8 mouse cellular contexts compared by ENCODE assay signal in genomic region chr3:123159139-123159824, GRCm38 (mm10).
DNase-seq lines count a peak whose midpoint lies in the region; ATAC-seq and TF ChIP-seq lines count a peak whose summit lies in the region.

No protein-coding gene starts in this region.

- 33% methylated on average over 9 of the region's 9 CpGs for WGBS in hindbrain, postnatal 0 days
- WGBS in midbrain, embryonic 16.5 days: 34% methylated on average over 9 of the region's 9 CpGs

- no peaks in the 10 kb centered on the region for H3K4me1 ChIP-seq in hindbrain, postnatal 0 days (ENCODE audit: insufficient read depth, low read length)
- no peaks in the 10 kb centered on the region for H3K4me1 ChIP-seq in midbrain, embryonic 16.5 days (ENCODE audit: control insufficient read depth, insufficient read depth, low read length)

- H3K4me2 ChIP-seq in hindbrain, postnatal 0 days (ENCODE audit: low read depth, low read length): no peak overlapping the region
- H3K4me2 ChIP-seq in midbrain, embryonic 16.5 days (ENCODE audit: low read length): no peak overlapping the region

- DNase-seq in thymus, postnatal 0 days (ENCODE audit: low spot score): peak; percentile 25
- no peak for DNase-seq in thymus, postnatal 10 days (ENCODE audit: low spot score in 2 of 2)
- DNase-seq in cerebellum, postnatal 25 days: peak; percentile 12 to 59
- DNase-seq in gastrocnemius, adult 8-10 months (ENCODE audit: low spot score in 2 of 2): peak; percentile 42 to 54
- peak; percentile 85 for DNase-seq in hindbrain, postnatal 0 days (ENCODE audit: low spot score)
- DNase-seq in left cerebral cortex, postnatal 10 days (ENCODE audit: extremely low spot score in 1 of 2, low spot score in 2 of 2): peak; percentile 46 to 61
- DNase-seq in testis, postnatal 10 days (ENCODE audit: low spot score): peak; percentile 79

- peak; percentile 88 for TF ChIP-seq CTCF in hindbrain, postnatal 0 days (IDR thresholded peaks at IDR 0.05; ENCODE audit: low read depth)

- ATAC-seq in hindbrain, postnatal 0 days: peak; percentile 72; the same call in 1 of the 2 replicates
- peak; percentile 55; the same call in 1 of the 2 replicates for ATAC-seq in midbrain, embryonic 16.5 days

- no peaks in the 10 kb centered on the region for H3K27me3 ChIP-seq in hindbrain, postnatal 0 days (ENCODE audit: insufficient read depth, low read length)
- H3K27me3 ChIP-seq in midbrain, embryonic 16.5 days (ENCODE audit: control insufficient read depth, insufficient read depth, low read depth, low read length): no peaks in the 10 kb centered on the region

- no peak overlapping the region for H3K27ac ChIP-seq in hindbrain, postnatal 0 days
- no peak overlapping the region for H3K27ac ChIP-seq in midbrain, embryonic 16.5 days (ENCODE audit: low read length)

- no peaks in the 10 kb centered on the region for H3K36me3 ChIP-seq in hindbrain, postnatal 0 days (ENCODE audit: insufficient read depth, low read length)
- H3K36me3 ChIP-seq in midbrain, embryonic 16.5 days (ENCODE audit: control insufficient read depth, insufficient read depth, low read length): no peaks in the 10 kb centered on the region

- H3K4me3 ChIP-seq in hindbrain, postnatal 0 days (ENCODE audit: low read length): no peak overlapping the region
- no peak overlapping the region for H3K4me3 ChIP-seq in midbrain, embryonic 16.5 days (ENCODE audit: low read depth, low read length)

- no peaks in the 10 kb centered on the region for H3K9me3 ChIP-seq in hindbrain, postnatal 0 days (ENCODE audit: low read length)
- no peaks in the 10 kb centered on the region for H3K9me3 ChIP-seq in midbrain, embryonic 16.5 days (replicated peaks; ENCODE audit: control insufficient read depth, low read length, poor library complexity, severe bottlenecking)

- intact Hi-C loops in left cerebral cortex, postnatal 10 days (cut with DNase I): no loop called here

- H3K9ac ChIP-seq in hindbrain, postnatal 0 days (replicated peaks; ENCODE audit: low read length): no peak overlapping the region
- H3K9ac ChIP-seq in midbrain, embryonic 16.5 days (ENCODE audit: low read depth, low read length): no peak overlapping the region

Comparison
In these comparisons a context has a peak if more than half of its experiments do, and no peak if none do; other contexts are left out.
1. DNase-seq: peak in thymus, postnatal 0 days (single experiment), cerebellum, postnatal 25 days (2 of 2), gastrocnemius, adult 8-10 months (2 of 2), hindbrain, postnatal 0 days (single experiment), left cerebral cortex, postnatal 10 days (2 of 2) and testis, postnatal 10 days (single experiment); none in thymus, postnatal 10 days (0 of 2).